In the genomic region with DNA sequence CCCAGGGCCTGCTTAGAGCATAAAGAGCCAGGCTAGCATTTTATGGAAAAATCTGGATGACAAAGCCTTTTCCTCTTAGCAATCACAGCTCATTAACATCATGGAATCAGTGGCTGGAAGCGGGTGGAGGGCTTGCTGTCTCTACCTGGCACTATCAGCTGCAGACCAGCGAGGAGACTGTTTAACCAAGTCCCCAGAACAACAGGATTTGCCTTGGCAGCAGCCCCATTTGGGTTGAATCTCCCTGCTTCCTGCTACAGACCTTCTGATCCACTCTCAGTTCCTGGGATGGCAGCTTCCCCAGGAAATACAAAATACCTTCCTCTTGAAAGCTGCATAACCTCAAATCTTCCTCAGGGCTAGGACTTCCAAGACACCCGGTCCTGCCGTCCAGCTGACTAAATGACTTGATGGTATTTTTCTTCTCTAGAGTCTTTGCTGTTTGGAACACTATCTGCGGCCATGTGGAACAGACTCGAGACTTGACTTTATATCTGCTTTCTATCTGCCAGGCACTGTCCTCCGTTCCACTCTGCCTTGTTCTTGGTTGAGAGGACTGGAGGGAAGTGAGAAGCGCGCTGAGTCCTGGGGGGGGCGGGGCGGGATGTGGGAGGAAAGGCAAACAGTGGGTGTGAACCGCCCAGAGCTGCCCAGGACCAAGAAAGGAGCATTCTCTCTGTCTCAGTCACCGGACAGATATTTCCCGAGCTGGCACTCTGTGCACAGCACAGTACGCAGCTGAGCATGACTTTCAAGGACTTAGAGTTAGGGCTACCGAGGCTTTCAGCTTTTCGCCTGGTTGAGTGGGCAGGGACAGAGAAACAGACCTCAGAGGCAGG, we compare ENCODE assay signal across 8 mouse cellular contexts. TPM values are rescaled to one million over a fixed set of nuclear protein-coding genes. Genes with fewer than 3 reads are reported as not detected.
DNase-seq lines count a peak whose midpoint lies in the region; ATAC-seq and TF ChIP-seq lines count a peak whose summit lies in the region.

No protein-coding gene starts in this region.

- H3K27ac ChIP-seq in heart, adult 2 months: peak overlapping the region; percentile 72
- H3K27ac ChIP-seq in lung, postnatal 0 days (ENCODE audit: low read length): peak overlapping the region; percentile 89
- H3K27ac ChIP-seq in olfactory bulb, adult 2 months (ENCODE audit: insufficient read depth, low read depth, low read length): peak overlapping the region; percentile 41; the same call in 1 of the 2 replicates

- H3K79me2 ChIP-seq in heart, adult 2 months (replicated peaks; ENCODE audit: control insufficient read depth, insufficient read depth, low read length): no peaks in the 10 kb centered on the region

- TF ChIP-seq EP300 in heart, adult 2 months (IDR thresholded peaks at IDR 0.05; ENCODE audit: insufficient read depth, low read depth, low read length): 0 out of 2 replicates have a peak, but pooled peaks have one; percentile 8
- no peak for TF ChIP-seq EP300 in lung, postnatal 0 days (IDR thresholded peaks at IDR 0.05)

- ATAC-seq in lung, postnatal 0 days: peak; percentile 89

- H3K9ac ChIP-seq in heart, adult 2 months (ENCODE audit: low read depth, low read length): peak overlapping the region; percentile 17; the same call in 1 of the 2 replicates
- H3K9ac ChIP-seq in lung, postnatal 0 days (replicated peaks; ENCODE audit: low read depth): no peak overlapping the region

- peaks cover 8% of the 10 kb centered on the region for H3K4me1 ChIP-seq in heart, adult 2 months (ENCODE audit: control insufficient read depth, insufficient read depth, low read length)
- H3K4me1 ChIP-seq in lung, postnatal 0 days (ENCODE audit: insufficient read depth, low read depth, low read length): peaks cover 28% of the 10 kb centered on the region
- peaks cover 27% of the 10 kb centered on the region for H3K4me1 ChIP-seq in olfactory bulb, adult 2 months (ENCODE audit: control insufficient read depth, insufficient read depth, low read length)

- peak overlapping the region; percentile 33 for H3K4me3 ChIP-seq in heart, adult 2 months
- H3K4me3 ChIP-seq in lung, postnatal 0 days (ENCODE audit: low read depth, low read length): 0 out of 2 replicates have a peak overlapping the region, but pooled peaks have one; percentile 2
- H3K4me3 ChIP-seq in olfactory bulb, adult 2 months (ENCODE audit: insufficient read depth, low read depth, low read length): no peak overlapping the region

- 5% methylated on average over 13 of the region's 17 CpGs for WGBS in heart, adult 2 months
- 4% methylated on average over 13 of the region's 17 CpGs for WGBS in lung, postnatal 0 days
- 20% methylated on average over 13 of the region's 17 CpGs for WGBS in olfactory bulb, adult 2 months

- H3K9me3 ChIP-seq in lung, postnatal 0 days (ENCODE audit: low read length): no peaks in the 10 kb centered on the region

- H3K27me3 ChIP-seq in heart, adult 2 months (ENCODE audit: control insufficient read depth, insufficient read depth, low read length): no peaks in the 10 kb centered on the region
- no peaks in the 10 kb centered on the region for H3K27me3 ChIP-seq in lung, postnatal 0 days (replicated peaks; ENCODE audit: insufficient read depth, low read length)

- peak; percentile 59 for DNase-seq in ovary, adult 18-20 months (ENCODE audit: low spot score)
- no peak for DNase-seq in ovary, postnatal 14 days (ENCODE audit: low spot score)
- peak; percentile 57 for DNase-seq in embryo, embryonic 10 days (ENCODE audit: low spot score)
- DNase-seq in heart, adult 2 months: peak; percentile 63 to 68
- DNase-seq in kidney, adult 18-20 months: peak; percentile 58
- peak; percentile 87 for DNase-seq in lung, postnatal 0 days (ENCODE audit: low spot score)
- DNase-seq in T-cell, adult 2 months (ENCODE audit: low spot score): no peak

- intact Hi-C loops in heart, adult 2 months (cut with DNase I): no loop called here

- peak; percentile 61 for TF ChIP-seq POLR2A in heart, adult 2 months (IDR thresholded peaks at IDR 0.05; ENCODE audit: insufficient read depth, low read depth, low read length)
- no peak for TF ChIP-seq POLR2A in olfactory bulb, adult 2 months (IDR thresholded peaks at IDR 0.05; ENCODE audit: insufficient read depth, low read depth, low read length)

- no peak for TF ChIP-seq CTCF in heart, adult 2 months (IDR thresholded peaks at IDR 0.05)
- no peak for TF ChIP-seq CTCF in lung, postnatal 0 days (IDR thresholded peaks at IDR 0.05)
- TF ChIP-seq CTCF in olfactory bulb, adult 2 months (IDR thresholded peaks at IDR 0.05; ENCODE audit: insufficient read depth, low read depth, low read length): no peak

- no peaks in the 10 kb centered on the region for H3K36me3 ChIP-seq in heart, adult 2 months (ENCODE audit: control insufficient read depth, insufficient read depth, low read length)
- no peaks in the 10 kb centered on the region for H3K36me3 ChIP-seq in lung, postnatal 0 days (ENCODE audit: insufficient read depth, low read length)

- H3K4me2 ChIP-seq in lung, postnatal 0 days (replicated peaks; ENCODE audit: low read depth, low read length): peak overlapping the region; percentile 52

RNA-seq across cellular contexts. Expression of gene Calm2, which starts 12.4 kb away (rescaled TPM):
- total RNA-seq in heart, adult 2 months (2021): 100 to 1,000 TPM; 132 to 145 TPM
- polyA plus RNA-seq in heart, adult 2 months (2012; rRNA removed): 36.7 and 86.5 TPM in 2 replicates
- polyA plus RNA-seq in lung, postnatal 0 days (2015; fragmentation: Nextera tagmentation; extraction: Ambion mirVana): 867 and 887 TPM in 2 replicates
- polyA plus RNA-seq in olfactory bulb, adult 2 months (2012; ENCODE audit: insufficient read depth, insufficient read length, low replicate concordance, missing spikeins): 549 and 1,470 TPM in 2 replicates

RNA-seq across cellular contexts. Expression of gene Stpg4, which starts 31.6 kb away (rescaled TPM):
- not detected for total RNA-seq in heart, adult 2 months (2021)
- 0.27 TPM in 1 of 2 replicates, not detected in the other for polyA plus RNA-seq in heart, adult 2 months (2012; rRNA removed)
- not detected in 2 replicates for polyA plus RNA-seq in lung, postnatal 0 days (2015; fragmentation: Nextera tagmentation; extraction: Ambion mirVana)
- polyA plus RNA-seq in olfactory bulb, adult 2 months (2012; ENCODE audit: insufficient read depth, insufficient read length, low replicate concordance, missing spikeins): not detected in 2 replicates

Comparison
In these comparisons a context has a peak if more than half of its experiments do, and no peak if none do; other contexts are left out.
1. DNase-seq: peak in ovary, adult 18-20 months (single experiment), embryo, embryonic 10 days (single experiment), heart, adult 2 months (2 of 2), kidney, adult 18-20 months (single experiment) and lung, postnatal 0 days (single experiment); none in ovary, postnatal 14 days (single experiment) and T-cell, adult 2 months (single experiment).
2. Peak in every context shown above with its lines, with median percentiles within 50 percentile points of each other: H3K27ac ChIP-seq.